Mouse (Mus musculus): ENCODE data around the gene Cxcl15. TPM values are rescaled to one million over a fixed set of nuclear protein-coding genes. Genes with fewer than 3 reads are reported as not detected.

Cxcl15 gene
- total RNA-seq (2021), result not detected

DNA sequence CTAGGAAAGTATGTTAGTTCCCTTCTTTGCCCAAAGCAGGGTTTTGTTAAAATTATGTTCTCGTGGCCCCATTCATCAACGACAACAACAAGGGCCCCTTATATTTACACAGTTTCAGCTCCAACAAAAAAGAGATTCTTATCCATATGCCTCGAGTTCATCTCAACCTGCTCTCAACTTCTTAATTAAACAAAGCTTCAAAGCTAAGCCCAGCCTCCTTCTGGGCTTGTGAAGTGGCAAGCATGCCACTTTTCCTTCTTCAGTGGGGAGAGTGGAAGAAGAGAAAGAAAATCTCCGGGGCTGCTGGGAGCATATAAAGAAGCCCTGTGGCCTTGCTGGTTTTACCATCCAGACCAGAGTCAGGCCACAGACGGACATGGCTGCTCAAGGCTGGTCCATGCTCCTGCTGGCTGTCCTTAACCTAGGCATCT, at the start of gene Cxcl15:
Gene Cxcl15 (plus strand): TSS at position 340 of the 431 bp plus-strand sequence.
- DNase-seq, result no peak
- intact Hi-C loops (cut with DNase I), result no loop called here

DNA sequence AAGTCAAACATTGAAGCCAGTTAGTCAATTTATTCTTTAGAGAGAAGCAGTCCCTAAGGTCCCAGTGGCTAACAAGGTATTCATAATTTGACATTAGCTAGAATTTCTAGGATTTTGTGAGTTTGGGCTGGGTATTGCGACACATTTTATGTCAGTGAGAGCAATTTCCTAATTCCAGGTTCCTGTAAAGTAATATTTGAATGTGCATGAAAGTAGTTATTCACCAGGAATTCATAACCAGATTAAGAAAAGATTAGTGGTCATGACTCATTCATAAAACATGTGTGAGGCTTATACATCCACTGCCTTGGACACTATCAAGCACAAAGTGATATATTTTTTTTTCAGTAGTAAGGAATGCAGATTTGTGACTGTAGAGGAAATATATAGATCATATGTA, 40.4 kb upstream of the Cxcl15 start:
- DNase-seq, result no peak
- intact Hi-C loops (cut with DNase I), result no loop called here

DNA sequence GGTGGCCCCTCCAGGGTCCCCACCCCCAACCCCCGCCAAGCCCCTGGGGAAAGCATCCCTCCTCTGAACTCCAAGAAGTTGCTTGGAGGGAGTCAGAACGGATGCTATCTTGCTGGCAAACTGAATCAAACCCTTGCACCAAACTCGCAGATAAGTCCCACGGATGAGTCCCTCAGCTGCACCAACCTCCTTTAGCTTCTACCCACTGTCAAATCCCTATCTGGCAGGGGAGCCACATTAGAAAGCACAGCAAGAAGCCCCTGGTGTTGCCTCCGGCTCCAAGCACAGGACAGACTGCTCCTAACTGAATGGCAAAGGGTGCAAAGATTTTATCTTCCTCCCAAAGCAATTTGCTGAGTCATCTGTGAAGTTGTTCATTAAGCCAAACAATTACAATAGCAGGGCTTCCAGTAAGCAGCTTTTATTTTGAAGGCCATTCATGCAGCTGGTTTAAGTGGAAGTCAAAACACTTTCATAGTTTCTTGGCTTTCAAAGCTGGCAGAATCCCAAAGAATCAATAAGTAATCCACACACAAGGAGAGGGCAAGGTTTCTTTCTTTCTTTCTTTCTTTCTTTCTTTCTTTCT, 36.2 kb upstream of the Cxcl15 start:
- intact Hi-C loops (cut with DNase I), result no loop called here
- DNase-seq, result peak in 1 of 2 experiments; percentile 31

DNA sequence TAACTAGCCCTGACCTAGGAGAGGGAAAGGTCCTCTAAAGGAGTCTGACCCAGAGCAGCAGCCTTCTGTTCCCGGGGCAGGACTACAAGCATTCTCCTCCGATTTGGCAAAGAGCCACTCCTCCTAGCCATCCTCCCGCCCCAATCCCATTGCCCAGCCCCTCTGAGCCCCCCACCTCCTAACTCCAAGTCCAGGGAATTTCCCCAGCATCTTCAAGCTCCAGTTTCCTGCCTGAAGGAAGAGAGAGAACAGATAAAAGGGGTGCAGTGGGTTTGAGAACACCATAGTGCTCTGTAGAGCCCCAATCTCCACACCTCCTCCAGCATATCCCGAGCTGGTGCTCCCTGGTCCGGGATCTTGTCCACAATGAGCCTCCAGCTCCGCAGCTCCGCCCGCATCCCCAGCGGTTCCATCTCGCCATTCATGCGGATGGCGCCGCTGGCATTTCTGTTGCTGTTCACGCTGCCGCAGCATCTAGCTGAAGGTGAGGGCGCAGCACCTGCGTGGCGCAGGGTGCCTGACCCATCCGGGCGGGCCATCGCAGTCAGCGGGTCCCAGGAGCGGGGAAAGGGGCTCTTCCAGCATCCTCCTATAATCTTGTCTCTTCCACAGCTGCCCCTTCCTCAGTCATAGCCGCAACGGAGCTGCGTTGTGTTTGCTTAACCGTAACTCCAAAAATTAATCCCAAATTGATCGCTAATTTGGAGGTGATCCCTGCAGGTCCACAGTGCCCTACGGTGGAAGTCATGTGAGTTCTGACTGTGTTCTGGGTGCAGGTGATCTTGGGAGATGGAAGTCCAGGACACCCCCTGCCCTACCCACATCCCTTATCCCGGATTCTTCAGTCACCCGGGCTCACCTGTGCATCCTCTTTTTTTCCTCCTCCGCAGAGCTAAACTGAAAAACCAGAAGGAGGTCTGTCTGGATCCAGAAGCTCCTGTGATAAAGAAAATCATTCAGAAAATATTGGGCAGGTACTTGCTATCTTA, 35.0 kb upstream of the Cxcl15 start, which contains the start of gene Cxcl5:
Gene Cxcl5 (plus strand): TSS at position 284 of the 989 bp plus-strand sequence.
- DNase-seq, result peak in 1 of 2 experiments; percentile 8
- intact Hi-C loops (cut with DNase I), result no loop called here

DNA sequence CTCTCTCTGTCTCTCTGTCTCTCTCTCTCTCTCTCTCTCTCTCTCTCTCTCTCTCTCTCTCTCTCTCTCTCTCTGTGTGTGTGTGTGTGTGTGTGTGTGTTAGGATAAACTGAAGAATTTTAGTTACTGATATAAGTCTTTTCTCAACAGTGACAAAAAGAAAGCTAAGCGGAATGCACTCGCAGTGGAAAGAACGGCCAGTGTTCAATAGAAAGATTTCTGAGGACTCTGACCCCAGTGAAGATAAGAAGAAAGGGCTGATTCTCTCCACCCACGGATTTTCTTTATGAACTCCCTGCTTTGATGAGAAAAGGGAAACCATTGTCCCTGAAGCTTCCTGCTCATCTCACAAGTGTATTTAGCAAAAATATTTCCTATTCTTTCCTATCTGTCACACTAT, 34.0 kb upstream of the Cxcl15 start:
- intact Hi-C loops (cut with DNase I), result no loop called here
- DNase-seq, result no peak

DNA sequence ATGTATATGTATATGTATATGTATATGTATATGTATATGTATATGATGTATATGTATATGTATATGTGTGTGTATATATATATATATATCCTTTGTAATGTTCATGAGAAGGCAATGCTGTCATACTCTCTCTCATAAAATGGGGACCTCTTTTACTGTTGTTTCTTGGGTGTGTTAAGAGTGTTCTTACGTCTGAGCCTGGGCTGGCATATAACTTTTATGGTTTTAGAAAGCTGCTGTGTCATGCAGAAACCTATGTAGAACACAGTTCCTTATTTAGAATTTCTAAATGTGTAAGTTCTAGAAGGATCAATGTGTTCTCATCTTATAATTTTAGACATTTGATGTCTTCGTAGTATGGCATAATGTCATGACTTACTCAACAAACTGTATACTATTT, 33.5 kb upstream of the Cxcl15 start:
- intact Hi-C loops (cut with DNase I), result no loop called here

DNA sequence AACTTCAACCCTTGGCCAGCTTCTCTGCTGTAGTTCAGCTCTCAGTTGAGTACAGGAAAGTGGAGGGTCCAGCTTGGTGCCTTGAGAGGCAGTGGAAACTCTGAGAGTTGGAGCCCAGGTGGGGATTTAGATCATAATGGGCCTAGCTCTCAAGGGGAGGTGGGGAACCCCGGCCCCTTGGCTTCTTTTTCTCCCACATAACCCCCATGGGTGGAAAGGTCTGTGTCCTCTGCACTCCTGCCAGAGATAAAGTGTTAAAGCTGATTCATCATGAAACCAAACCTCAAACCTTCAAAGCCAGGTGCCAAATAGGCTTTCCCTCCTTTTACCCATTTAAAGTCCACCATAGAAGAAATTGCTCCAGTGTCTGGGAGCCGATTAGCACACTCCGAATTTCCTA, 32.5 kb upstream of the Cxcl15 start:
- DNase-seq, result no peak
- intact Hi-C loops (cut with DNase I), result no loop called here

More for the DNA sequence above, 33.5 kb upstream of the Cxcl15 start:
- DNase-seq, result no peak

DNA sequence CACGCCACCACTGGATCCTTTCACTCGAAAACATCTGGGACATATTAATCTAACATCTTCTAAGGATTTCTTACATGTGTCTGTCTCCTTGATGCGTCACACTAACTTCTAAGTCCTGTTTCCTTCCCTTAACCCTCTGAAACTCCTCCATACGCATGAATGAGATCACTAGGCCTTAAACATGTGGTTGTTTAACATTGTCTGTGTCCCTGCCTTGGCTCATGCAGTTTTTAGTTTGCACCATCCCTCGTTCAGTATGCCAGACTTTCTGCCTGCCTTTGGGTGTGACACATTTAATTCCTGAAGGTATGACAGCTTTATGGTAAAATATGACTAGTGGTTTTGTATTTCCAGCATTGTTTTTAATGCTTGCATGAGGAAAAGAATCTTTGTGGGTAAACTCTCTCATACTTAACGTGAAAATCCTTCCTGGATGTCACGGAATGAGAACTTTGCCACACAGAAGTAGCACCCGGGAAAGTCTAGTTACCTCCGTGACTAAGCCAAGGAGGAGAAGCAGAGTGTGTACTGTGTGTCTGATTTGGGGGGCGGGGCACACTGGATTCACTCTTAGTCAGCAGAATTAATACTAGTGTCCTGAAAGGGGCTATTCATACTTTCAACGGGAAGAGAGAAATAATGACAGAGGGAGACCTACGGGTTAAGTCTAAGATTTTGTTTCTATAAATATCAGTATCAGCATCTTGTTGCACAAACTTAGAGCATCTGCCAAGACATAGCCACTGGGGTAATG, 30.2 kb upstream of the Cxcl15 start:
- intact Hi-C loops (cut with DNase I), result no loop called here
- no peak for DNase-seq

DNA sequence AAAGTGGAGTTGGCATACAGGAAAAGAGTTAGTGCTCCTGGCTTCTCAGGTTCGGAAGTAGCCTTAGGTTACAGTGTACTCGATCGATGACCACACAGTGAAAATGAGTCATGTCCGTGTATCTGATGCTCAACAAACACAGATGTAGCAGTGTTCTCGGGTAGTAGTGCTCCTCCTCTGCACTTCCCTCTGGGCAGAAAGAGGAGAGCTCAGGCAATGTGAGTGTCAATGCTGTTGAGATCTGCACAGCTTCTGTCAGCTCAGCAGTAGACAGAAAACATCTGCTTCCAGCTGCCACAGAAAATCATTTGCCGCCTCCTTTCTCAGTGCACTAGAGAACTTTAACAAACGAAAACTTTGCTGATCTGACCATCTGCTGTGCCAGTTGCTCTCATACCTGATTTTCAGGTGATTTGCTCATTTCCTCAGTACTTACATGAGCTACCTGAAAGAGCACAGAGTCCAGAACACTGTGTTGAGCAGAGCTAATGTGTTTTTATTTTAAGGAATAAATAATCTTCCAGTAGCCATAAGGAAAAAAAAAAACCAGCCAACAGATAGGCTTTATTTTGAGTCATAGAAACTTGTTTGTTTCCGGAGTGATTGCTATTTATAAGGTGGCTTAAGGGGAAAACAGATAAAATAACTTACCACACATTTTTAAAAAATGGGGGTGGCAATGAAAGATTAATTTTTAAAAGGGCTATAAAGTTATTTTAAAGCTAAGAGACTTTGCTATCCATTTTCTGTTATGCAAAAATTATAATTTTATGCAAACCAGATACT, 28.3 kb upstream of the Cxcl15 start:
- DNase-seq, result no peak
- intact Hi-C loops (cut with DNase I), result loop anchor here (5.0 kb wide), 1 partner anchor 104 kb away; no protein-coding TSS in a partner anchor

DNA sequence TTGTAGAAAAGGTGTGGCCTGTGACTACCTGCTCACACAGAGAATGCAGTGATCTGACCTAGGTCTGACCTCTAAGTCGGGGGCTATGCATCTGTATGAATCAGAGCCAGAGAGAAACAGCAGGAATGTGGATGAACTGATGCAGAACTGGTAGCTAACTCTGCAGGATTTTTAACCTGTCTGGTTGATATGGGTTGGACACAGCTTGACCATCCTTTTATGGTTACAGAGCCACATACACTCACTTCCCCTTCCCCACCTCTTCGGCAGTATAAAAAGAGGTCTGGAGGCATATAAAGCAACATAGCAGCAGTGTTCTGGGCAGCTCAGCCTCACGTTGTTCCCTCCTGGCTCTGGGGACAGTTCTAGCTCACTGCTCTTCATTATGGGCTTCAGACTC, 26.1 kb upstream of the Cxcl15 start, which contains the start of gene Ppbp:
Gene Ppbp (plus strand): TSS at position 301 of the 400 bp plus-strand sequence.
- DNase-seq, result no peak
- intact Hi-C loops (cut with DNase I), result loop anchor here (5.0 kb wide), 1 partner anchor 106 kb away; no protein-coding TSS in a partner anchor

DNA sequence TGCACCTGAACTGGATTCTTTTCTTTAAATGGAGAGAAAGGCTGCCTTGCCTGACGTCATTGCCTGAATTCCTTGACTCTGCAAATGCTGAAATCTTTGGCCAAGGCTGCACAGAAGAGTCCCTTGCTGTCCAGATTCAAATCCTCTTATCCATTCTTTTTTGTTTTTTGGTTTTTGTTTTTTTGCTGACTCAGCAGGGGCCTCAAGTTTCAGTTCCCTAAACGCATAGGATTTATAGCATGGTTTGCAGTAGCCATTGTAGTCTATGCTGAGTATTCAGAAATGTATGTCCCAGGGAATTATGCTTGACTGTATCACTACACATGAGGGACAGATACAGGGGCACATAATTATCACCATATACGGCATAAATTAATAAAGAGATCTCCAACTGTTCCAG, 23.0 kb upstream of the Cxcl15 start:
- DNase-seq, result no peak
- intact Hi-C loops (cut with DNase I), result loop anchor here (5.0 kb wide), 2 partner anchors 116 to 131 kb away; partner anchors contain the start of gene Cxcl2

DNA sequence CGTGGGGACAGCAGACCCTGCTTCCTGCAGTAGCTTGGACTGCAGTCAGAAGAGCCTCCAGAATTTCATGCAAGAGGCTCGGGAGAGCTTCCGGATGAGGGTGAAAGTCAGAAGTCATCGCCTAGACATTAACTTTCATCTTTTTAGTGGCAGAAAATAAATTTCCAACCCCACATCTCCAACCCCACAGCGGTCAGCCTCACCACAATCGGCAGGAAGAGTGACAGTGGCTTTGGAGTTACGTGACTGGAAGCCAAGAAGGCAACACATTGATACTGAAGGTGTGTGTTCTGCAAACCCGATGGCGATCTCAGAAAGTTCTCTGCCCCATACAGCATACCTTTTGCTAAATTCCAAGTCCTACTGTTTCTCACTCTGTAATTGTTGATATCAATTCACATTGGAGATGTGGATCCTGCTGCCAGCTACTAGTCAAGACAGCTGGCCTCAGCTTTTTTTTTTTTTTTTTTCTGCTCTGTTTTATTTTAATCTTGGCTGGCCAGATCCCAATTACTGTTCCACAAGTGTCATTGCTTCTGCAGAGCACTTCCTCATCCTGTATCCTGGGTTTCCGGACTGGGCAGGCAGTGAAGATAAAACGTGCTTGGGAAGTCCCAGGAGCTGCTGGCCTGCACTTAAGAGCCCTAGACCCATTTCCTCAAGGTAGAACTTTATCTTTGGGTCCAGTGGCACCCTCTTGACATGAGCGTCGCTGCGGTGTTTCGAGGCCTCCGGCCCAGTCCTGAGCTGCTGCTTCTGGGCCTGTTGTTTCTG, 22.3 kb upstream of the Cxcl15 start, which contains the start of gene Pf4:
Gene Pf4 (plus strand): TSS at position 556 of the 774 bp plus-strand sequence.
- peak; percentile 46 to 47 for DNase-seq
- intact Hi-C loops (cut with DNase I), result loop anchor here (5.0 kb wide), 2 partner anchors 115 to 130 kb away; partner anchors contain the start of gene Cxcl2

DNA sequence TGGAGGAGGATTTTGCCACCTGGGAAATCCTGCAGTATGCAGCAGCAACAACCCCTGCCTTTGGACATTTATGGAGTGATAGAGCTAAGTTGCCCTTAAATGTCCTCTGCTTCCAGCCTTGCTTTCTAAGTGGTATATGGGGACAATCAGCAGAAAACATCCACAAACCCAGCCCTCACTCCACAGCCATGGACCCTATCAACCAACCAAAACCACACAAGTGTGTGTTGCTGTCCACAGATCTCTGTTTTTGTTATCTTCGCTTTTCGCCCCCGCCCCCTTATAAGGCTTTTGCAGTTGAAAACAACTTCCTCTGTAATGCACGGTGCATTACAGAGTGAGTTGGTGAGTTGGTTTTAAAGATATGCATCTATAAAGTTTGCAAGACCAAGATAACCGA, 18.8 kb upstream of the Cxcl15 start:
- intact Hi-C loops (cut with DNase I), result no loop called here
- no peak for DNase-seq

DNA sequence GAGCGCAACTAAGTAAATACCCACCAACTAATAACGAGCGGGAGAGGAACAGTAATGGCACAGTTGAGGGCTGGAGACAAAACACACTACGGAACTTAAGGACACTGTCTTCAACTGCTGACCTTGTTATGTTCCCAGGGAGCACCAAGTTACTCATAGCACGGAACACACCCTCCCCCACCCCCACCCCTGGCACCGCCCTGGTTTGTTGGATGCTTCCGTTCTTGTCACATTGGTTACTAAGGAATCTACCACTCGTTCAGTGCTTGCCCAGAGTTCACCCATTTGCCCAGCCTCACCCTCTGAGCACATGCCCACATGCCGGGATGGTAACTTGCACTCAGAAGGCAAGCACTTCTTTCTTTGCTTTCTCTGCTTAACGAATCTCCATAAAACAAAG, 16.7 kb upstream of the Cxcl15 start:
- intact Hi-C loops (cut with DNase I), result no loop called here
- no peak for DNase-seq

DNA sequence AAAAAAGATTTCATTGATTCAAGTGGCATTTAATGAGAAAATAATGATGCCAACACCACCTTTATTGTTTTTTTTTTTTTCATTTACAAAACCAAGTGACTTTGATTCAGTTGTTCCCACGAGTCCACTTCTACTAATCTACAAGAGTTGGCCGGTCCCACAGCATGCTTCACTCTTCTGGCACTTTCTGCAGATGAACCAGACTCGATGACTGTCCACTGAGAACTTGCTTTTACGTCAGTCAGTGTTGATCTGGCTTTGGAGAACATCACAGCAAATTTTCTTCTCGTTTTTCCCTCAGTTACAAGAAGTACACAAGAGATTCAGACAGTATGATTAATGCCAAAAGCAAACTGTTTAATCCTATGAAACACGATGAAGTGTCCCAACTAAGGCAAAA, 15.5 kb upstream of the Cxcl15 start:
- intact Hi-C loops (cut with DNase I), result no loop called here
- no peak for DNase-seq

DNA sequence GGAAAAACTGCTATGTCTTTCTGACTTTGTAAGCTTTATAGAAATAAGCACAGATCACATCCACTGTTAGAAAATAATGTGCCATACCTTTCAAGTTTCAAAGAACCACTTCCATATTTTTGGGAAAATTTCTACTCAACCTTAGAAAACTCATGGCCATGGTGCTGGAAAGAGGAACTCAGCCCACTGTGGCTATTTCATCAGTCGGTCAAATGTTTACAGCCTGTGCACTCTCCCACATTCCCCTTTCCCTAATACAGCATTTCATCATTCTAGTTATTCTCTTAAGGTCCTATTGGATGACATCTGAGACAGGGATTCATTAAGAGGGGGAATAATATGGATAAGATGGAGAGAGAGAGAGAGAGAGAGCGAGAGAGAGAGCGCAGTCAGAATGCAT, 10.6 kb upstream of the Cxcl15 start:
- intact Hi-C loops (cut with DNase I), result no loop called here
- DNase-seq, result no peak

DNA sequence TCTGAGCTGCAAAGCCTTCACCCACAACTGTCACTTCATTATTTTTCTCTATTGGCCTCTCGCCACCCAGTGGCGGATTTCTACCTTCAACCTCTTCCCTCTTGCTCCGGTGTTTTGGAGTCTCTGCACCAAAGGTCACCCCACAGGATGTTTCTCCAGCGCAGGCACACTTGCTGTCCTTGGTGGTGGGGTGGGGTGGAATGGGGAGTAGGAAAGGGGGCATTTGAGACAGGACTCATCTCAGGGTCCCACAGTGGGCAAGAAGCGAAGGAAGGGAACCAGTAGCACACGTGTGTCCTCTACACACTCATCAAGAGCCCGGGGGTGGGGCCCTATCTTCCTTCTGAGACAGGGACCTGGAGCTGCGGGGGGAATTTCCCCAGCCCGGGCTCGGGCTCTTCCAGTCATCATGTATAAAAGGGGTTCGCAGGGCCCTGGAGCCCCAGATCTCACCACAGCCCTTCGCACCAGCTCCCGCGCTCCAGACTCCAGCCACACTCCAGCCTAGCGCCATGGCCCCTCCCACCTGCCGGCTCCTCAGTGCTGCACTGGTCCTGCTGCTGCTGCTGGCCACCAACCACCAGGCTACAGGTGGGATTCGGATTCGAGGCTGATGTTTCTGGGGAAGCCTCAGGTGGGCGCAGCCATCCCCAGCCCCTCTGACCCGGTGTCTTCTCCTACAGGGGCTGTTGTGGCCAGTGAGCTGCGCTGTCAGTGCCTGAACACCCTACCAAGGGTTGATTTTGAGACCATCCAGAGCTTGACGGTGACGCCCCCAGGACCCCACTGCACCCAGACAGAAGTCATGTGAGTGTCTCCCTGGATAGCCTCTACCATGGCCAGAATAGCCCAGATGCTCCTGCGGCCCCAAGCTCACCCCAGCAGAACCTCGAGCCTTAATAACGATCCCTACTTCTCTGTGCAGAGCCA, 8.4 kb upstream of the Cxcl15 start, which contains the start of gene Cxcl3:
Gene Cxcl3 (plus strand): TSS at position 445 of the 930 bp plus-strand sequence.
- DNase-seq, result peak in 1 of 2 experiments; percentile 27
- intact Hi-C loops (cut with DNase I), result loop anchor here (5.0 kb wide), 1 partner anchor 121 kb away; no protein-coding TSS in a partner anchor

DNA sequence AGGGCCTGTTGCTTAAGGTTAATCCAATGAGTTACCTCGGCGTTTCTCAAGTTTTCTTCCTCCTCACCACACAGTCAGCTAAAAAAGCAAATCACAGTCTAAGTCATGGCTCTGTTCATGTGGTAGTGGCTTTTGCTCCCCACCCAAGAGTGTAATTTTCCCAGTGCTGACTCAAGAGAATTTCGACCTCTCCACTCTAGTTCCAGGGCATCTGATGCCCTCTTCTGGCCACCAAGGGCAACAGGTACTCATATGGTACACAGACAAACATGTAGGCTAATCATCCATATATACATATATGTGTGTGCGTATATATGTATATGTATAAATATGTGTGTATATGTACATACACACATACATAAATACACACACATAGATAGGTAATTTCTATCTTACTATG, 6.2 kb upstream of the Cxcl15 start:
- DNase-seq, result no peak
- intact Hi-C loops (cut with DNase I), result loop anchor here (2.0 to 5.0 kb wide), 2 partner anchors 119 to 127 kb away; no protein-coding TSS in a partner anchor
